Mouse (Mus musculus) stomach, embryonic 16.5 days (tissue): ENCODE results near the gene Tor1b. TPM values are rescaled to one million over a fixed set of nuclear protein-coding genes. Genes with fewer than 3 reads are reported as not detected.

Experiments used
- ATAC-seq: fragments of 200-750 bp; cut with Nextera tagmentation; 2 replicates; pipeline ENCODE4 v1.8.0; 2017; ENCODE audit warnings: moderate number of reproducible peaks, moderate TSS enrichment; ENCODE audit not compliant: insufficient read depth, low FRiP score
- H3K27ac ChIP-seq: fragments of 300-500 bp; sonication (generic); 2 replicates; pipeline ENCODE4 v1.5.1; 2014; ENCODE audit warnings: low read length
- H3K27me3 ChIP-seq: fragments of 300-500 bp; sonication (generic); 2 replicates; pipeline ENCODE4 v1.6.1; 2014; ENCODE audit warnings: low read length, control low read depth, mixed read lengths; ENCODE audit not compliant: control insufficient read depth, insufficient read depth
- H3K36me3 ChIP-seq: fragments of 300-500 bp; sonication (generic); 2 replicates; pipeline ENCODE4 v1.6.1; 2014; ENCODE audit warnings: low read length; ENCODE audit not compliant: control insufficient read depth, insufficient read depth
- H3K4me1 ChIP-seq: fragments of 300-500 bp; sonication (generic); 2 replicates; pipeline ENCODE4 v1.6.1; 2014; ENCODE audit warnings: low read length, control low read depth, mixed read lengths; ENCODE audit not compliant: control insufficient read depth, insufficient read depth
- H3K4me2 ChIP-seq: fragments of 300-500 bp; sonication (generic); 2 replicates; pipeline ENCODE4 v1.6.1; 2014; ENCODE audit warnings: low read depth, low read length, mixed read lengths
- H3K4me3 ChIP-seq: fragments of 300-500 bp; sonication (generic); replicated peaks from 2 replicates; pipeline ENCODE4 v1.5.1; 2014; ENCODE audit warnings: mild to moderate bottlenecking, low read length
- H3K9ac ChIP-seq: fragments of 300-500 bp; sonication (generic); 2 replicates; pipeline ENCODE4 v1.6.1; 2014; ENCODE audit warnings: low read length
- H3K9me3 ChIP-seq: fragments of 300-500 bp; sonication (generic); replicated peaks from 2 replicates; pipeline ENCODE4 v1.6.1; 2016; ENCODE audit warnings: low read length, control low read depth; ENCODE audit not compliant: control insufficient read depth
- WGBS: fragments of 180-500 bp; shearing (Covaris S2); extraction: QIAGEN DNeasy Blood & Tissue Kit; methylation state at CpG from one replicate; pipeline ENCODE4 v1.1.7; 2014; 5-methylcytosine and 5-hydroxymethylcytosine counted together
- polyA plus RNA-seq: library from polyadenylated mRNA; unstranded; fragments of >200 nt; fragmentation: Nextera tagmentation; extraction: Ambion mirVana; gene quantifications from 2 replicates; pipeline ENCODE4 v1.2.1, GENCODE M21; 2015

Gene Tor1b
- 33.6 and 34.8 TPM in 2 replicates for polyA plus RNA-seq

GRCm38 (mm10) chr2:30952824-30953490 is at the start of gene Tor1b:
Tor1b (plus strand) TSS chr2:30952959.
- Histone ChIP-seq H3K9ac (peak within 1 kb of the TSS; percentile 97), H3K4me2 (peak within 1 kb of the TSS; percentile 64), H3K27ac (peak within 1 kb of the TSS; percentile 84), H3K36me3 (0 out of 2 replicates have a peak, but pooled peaks cover 5% of the 10 kb centered on the region), H3K9me3 (no peaks in the 10 kb centered on the region), H3K4me1 (peaks cover 29% of the 10 kb centered on the region), H3K4me3 (peak within 1 kb of the TSS; percentile 89), H3K27me3 (no peaks in the 10 kb centered on the region)
- peak; percentile 87 for ATAC-seq
- under 1% methylated on average over 60 of the region's 60 CpGs for WGBS

- WGBS, result 75% methylated on average over 6 of the region's 6 CpGs
Observed at GRCm38 (mm10) chr2:30904231-30904630, 48.5 kb upstream of the Tor1b start.

GRCm38 (mm10) chr2:30904991-30905390 is 47.8 kb upstream of the Tor1b start:
- Histone ChIP-seq H3K9me3 (no peaks in the 10 kb centered on the region), H3K4me3 (no peak overlapping the region), H3K9ac (no peak overlapping the region), H3K27me3 (peaks cover 5% of the 10 kb centered on the region; the same call in 1 of the 2 replicates), H3K4me2 (no peak overlapping the region), H3K27ac (no peak overlapping the region), H3K36me3 (no peaks in the 10 kb centered on the region), H3K4me1 (peaks cover 8% of the 10 kb centered on the region; the same call in 1 of the 2 replicates)
- 60% methylated on average over 7 of the region's 7 CpGs for WGBS
- ATAC-seq, result no peak

More at GRCm38 (mm10) chr2:30904231-30904630, 48.5 kb upstream of the Tor1b start:
- H3K27me3 ChIP-seq, result peaks cover 5% of the 10 kb centered on the region; the same call in 1 of the 2 replicates
- no peaks in the 10 kb centered on the region for H3K36me3 ChIP-seq
- ATAC-seq, result no peak
- no peak overlapping the region for H3K4me2 ChIP-seq
- H3K9ac ChIP-seq, result no peak overlapping the region
- peaks cover 8% of the 10 kb centered on the region; the same call in 1 of the 2 replicates for H3K4me1 ChIP-seq
- H3K4me3 ChIP-seq, result no peak overlapping the region
- H3K9me3 ChIP-seq, result no peaks in the 10 kb centered on the region
- no peak overlapping the region for H3K27ac ChIP-seq

- 65% methylated on average over 8 of the region's 8 CpGs for WGBS
- H3K27me3 ChIP-seq, result peaks cover 5% of the 10 kb centered on the region; the same call in 1 of the 2 replicates
- H3K4me1 ChIP-seq, result peaks cover 8% of the 10 kb centered on the region; the same call in 1 of the 2 replicates
- no peak overlapping the region for H3K9ac ChIP-seq
- no peak for ATAC-seq
- H3K4me2 ChIP-seq, result no peak overlapping the region
- H3K36me3 ChIP-seq, result no peaks in the 10 kb centered on the region
- no peaks in the 10 kb centered on the region for H3K9me3 ChIP-seq
- no peak overlapping the region for H3K27ac ChIP-seq
- no peak overlapping the region for H3K4me3 ChIP-seq
Observed at GRCm38 (mm10) chr2:30905906-30906305, 46.9 kb upstream of the Tor1b start.

- Histone ChIP-seq H3K9me3 (no peaks in the 10 kb centered on the region), H3K27me3 (peaks cover 5% of the 10 kb centered on the region; the same call in 1 of the 2 replicates), H3K9ac (no peak overlapping the region), H3K4me1 (peaks cover 8% of the 10 kb centered on the region; the same call in 1 of the 2 replicates), H3K4me3 (no peak overlapping the region), H3K36me3 (no peaks in the 10 kb centered on the region), H3K27ac (no peak overlapping the region), H3K4me2 (no peak overlapping the region)
- no peak for ATAC-seq
- 71% methylated on average over 4 of the region's 4 CpGs for WGBS
Observed at GRCm38 (mm10) chr2:30906641-30907040, 46.1 kb upstream of the Tor1b start.

GRCm38 (mm10) chr2:30912291-30912773 is 40.4 kb upstream of the Tor1b start:
- ATAC-seq, result peak; percentile 29
- WGBS, result 31% methylated on average over 4 of the region's 4 CpGs
- H3K4me2 ChIP-seq, result no peak overlapping the region
- H3K4me1 ChIP-seq, result peaks cover 10% of the 10 kb centered on the region
- H3K9ac ChIP-seq, result no peak overlapping the region
- H3K4me3 ChIP-seq, result no peak overlapping the region
- no peaks in the 10 kb centered on the region for H3K36me3 ChIP-seq
- no peaks in the 10 kb centered on the region for H3K27me3 ChIP-seq
- no peaks in the 10 kb centered on the region for H3K9me3 ChIP-seq
- H3K27ac ChIP-seq, result 0 out of 2 replicates have a peak overlapping the region, but pooled peaks have one; percentile 0

GRCm38 (mm10) chr2:30913022-30913421 is 39.7 kb upstream of the Tor1b start:
- Histone ChIP-seq H3K27me3 (no peaks in the 10 kb centered on the region), H3K9me3 (no peaks in the 10 kb centered on the region), H3K4me2 (no peak overlapping the region), H3K27ac (no peak overlapping the region), H3K4me3 (no peak overlapping the region), H3K9ac (no peak overlapping the region), H3K4me1 (peaks cover 16% of the 10 kb centered on the region), H3K36me3 (no peaks in the 10 kb centered on the region)
- 81% methylated on average over 8 of the region's 8 CpGs for WGBS
- no peak for ATAC-seq

- no peaks in the 10 kb centered on the region for H3K36me3 ChIP-seq
- no peak overlapping the region for H3K27ac ChIP-seq
- no peaks in the 10 kb centered on the region for H3K9me3 ChIP-seq
- no peak overlapping the region for H3K4me3 ChIP-seq
- no peaks in the 10 kb centered on the region for H3K27me3 ChIP-seq
- WGBS, result 68% methylated on average over 3 of the region's 3 CpGs
- no peak for ATAC-seq
- H3K9ac ChIP-seq, result no peak overlapping the region
- no peak overlapping the region for H3K4me2 ChIP-seq
- H3K4me1 ChIP-seq, result peaks cover 28% of the 10 kb centered on the region
Observed at GRCm38 (mm10) chr2:30914836-30915235, 37.9 kb upstream of the Tor1b start.

- Histone ChIP-seq H3K4me1 (peaks cover 31% of the 10 kb centered on the region), H3K36me3 (no peaks in the 10 kb centered on the region), H3K4me3 (no peak overlapping the region), H3K27me3 (no peaks in the 10 kb centered on the region), H3K9me3 (no peaks in the 10 kb centered on the region), H3K4me2 (no peak overlapping the region), H3K27ac (no peak overlapping the region), H3K9ac (no peak overlapping the region)
- no peak for ATAC-seq
- 83% methylated on average over 5 of the region's 5 CpGs for WGBS
Observed at GRCm38 (mm10) chr2:30915376-30915775, 37.4 kb upstream of the Tor1b start.
